1 mouse cellular context compared by ENCODE assay signal in the genomic region with DNA sequence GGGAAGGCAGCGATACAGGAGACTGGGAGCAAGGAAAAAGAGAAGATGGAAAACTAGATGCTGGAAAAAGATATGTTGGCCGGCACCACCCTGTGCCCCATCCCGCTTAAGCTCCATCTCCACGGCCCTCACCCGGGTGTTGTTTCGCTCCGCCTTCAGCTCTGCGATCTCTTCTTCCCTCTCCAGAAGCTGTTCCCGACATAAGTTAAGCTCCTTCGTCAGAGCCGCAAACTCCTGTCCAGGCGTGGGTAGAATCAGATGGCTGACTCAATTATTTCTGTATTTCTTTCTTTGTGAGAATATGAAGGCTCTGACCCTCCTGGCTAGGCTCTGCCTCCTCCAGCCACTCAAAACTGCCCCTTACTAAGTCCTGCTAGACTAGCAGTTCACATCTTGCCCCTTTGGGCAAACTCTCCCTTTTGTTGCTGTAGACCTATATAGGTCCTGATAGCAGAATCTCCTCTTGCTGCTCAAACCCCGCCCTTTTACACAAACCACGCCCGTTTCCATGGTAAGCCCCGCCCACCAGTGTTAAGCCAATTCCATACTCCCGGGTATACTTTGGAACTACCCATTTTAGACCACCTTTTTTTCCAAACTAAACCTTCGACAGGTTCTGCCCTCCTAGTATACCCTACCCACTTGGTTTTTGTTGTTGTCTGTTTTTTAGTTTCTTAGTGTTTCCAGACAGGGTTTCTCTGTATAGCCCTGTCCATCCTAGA.
TF ChIP-seq lines count a peak whose summit lies in the region.

No protein-coding gene starts in this region.

TF ChIP-seq in CH12.LX, 34 proteins besides CTCF, POLR2A, EP300 and RAD21 (continued from another document):
- TF ChIP-seq MAFK (IDR thresholded peaks at IDR 0.05; ENCODE audit: insufficient replicate concordance, low read length) (no peak), GABPA (IDR thresholded peaks at IDR 0.05; ENCODE audit: insufficient replicate concordance, low read depth, low read length) (no peak), MAX (IDR thresholded peaks at IDR 0.05; ENCODE audit: low read length) (no peak), SMC3 (IDR thresholded peaks at IDR 0.05; ENCODE audit: low read depth, low read length) (no peak)
